11 mouse cellular contexts compared by ENCODE assay signal in genomic region chrX:137582656-137583055, GRCm38 (mm10). TPM values are rescaled to one million over a fixed set of nuclear protein-coding genes. Genes with fewer than 3 reads are reported as not detected.
"Had no signal": no experiment of that assay in that cellular context is flagged by ENCODE, and none has a peak within 500 bp of the region (broad histone marks: within the 10 kb centered on the region; RNA-seq: fewer than 3 reads in every experiment).

No protein-coding gene starts in this region.

- DNase-seq: lung, adult 18-20 months; lung, embryonic 14.5 days; lung, postnatal 10 days; lung, postnatal 4 days; midbrain, embryonic 14.5 days; right cerebral cortex, postnatal 14 days; thymus, postnatal 14 days; thymus, postnatal 36 days had no signal

- ATAC-seq: midbrain, embryonic 16.5 days had no signal

RNA-seq across cellular contexts. Expression of gene Il1rapl2, which starts 12.2 kb away (rescaled TPM):
- total RNA-seq: megakaryocyte, adult 5-6 weeks; megakaryocyte-erythroid progenitor cell, adult 5-6 weeks had no signal
